Mouse (Mus musculus): ENCODE measurements at regions not wholly inside any gene's neighbourhood (a gene's known extent, or its start where the extent isn't known, plus 50 kb on each side); places are given as distances from the start of the nearest gene placed in this dataset.
A peak's percentile ranks its signal among the peaks of the same experiment; 100 is the strongest.

- no peak for DNase-seq (ENCODE audit: low spot score)
Measured at GRCm38 (mm10) chr4:95154377-95154776, 102.4 kb upstream of the Jun start.

DNA sequence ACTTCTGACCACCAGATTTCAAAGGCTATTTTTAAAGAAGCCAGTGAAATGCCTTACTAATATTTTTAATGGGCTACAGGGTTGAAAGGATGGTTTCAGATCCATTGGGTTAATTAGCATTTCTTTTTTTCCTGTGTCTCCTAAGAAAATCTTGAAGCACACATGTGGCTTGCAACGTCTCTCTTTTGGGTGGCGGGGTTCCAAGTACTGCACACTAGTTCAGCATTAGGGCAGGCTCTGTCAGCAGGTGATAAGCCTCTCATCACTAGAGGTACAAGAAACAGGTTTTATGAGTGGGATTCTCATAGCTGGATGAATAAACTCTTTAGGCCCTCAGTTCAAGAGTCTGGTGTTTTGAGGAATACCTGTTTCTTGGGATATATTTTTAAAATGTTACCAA, 103.2 kb upstream of the Jun start:
- DNase-seq (ENCODE audit: low spot score), result no peak

GRCm38 (mm10) chr4:95155796-95156195, 103.8 kb upstream of the Jun start:
- no peak for DNase-seq (ENCODE audit: low spot score)

- peak; percentile 27 for DNase-seq (ENCODE audit: low spot score)
Measured at GRCm38 (mm10) chr4:95156451-95157271, 104.6 kb upstream of the Jun start.

- no peak for DNase-seq (ENCODE audit: low spot score)
Measured at GRCm38 (mm10) chr4:95157653-95158430, 105.8 kb upstream of the Jun start.

GRCm38 (mm10) chr4:95158632-95159424, 106.8 kb upstream of the Jun start:
- no peak for DNase-seq (ENCODE audit: low spot score)

- DNase-seq (ENCODE audit: low spot score), result no peak
Measured at GRCm38 (mm10) chr4:95159821-95160220, 107.8 kb upstream of the Jun start.

DNA sequence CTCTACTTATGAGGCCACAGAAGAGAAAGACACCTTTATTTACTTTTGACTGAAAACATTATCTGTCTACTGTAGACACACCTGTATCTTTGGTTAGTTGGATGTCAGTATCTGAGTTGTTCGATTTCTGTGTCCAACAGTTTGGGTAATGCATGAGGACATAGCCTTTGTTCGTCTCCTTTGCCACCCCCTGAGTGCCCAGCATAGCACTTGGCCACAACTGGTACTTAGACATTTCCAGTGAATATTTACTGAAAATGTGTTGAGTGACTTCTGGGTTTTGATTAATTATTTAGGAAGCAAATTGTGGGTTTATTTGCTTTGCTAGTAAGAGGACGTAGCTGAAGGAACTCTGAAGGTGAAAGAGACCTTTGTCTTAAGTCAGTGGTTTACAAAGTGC, 108.4 kb upstream of the Jun start:
- DNase-seq (ENCODE audit: low spot score), result no peak

GRCm38 (mm10) chr4:95160912-95161669, 109.1 kb upstream of the Jun start:
- peak; percentile 86 for DNase-seq (ENCODE audit: low spot score)

- no peak for DNase-seq (ENCODE audit: low spot score)
Measured at GRCm38 (mm10) chr4:95161670-95162020, 109.6 kb upstream of the Jun start.

DNA sequence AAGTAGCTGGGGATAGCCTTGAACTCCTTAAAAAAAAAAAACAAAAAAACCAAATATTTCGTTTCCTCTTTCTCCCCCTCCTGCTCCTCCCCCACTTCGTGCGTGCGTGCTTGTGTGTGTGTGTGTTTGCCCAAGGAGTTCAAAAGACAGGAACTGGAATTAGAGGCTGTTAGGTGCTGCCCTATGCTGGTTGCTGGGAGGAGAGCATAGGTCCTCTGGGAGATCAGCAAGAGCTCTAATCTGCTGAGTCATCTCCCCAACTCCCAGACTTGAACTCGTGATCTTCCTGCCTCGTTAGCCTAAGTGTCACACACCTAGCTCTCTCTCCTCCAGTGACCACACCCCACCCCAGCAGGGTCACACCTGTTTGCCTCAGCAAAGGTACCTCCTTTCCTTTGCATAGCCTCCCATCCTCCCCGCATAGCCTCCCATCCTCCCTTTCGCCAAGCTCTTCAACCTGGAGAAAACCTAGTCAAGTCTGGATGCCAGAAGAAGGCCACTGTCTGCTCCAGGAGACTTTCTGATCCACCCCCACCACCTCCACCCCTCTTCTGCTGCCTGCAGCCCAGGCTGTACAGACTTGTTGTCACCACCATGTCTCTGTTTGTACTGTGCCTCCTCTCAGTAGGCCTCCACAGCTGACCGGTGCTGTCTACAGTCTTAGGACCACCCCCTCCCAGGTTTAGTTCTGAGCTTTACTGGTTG, 110.5 kb upstream of the Jun start:
- DNase-seq (ENCODE audit: low spot score), result no peak

- DNase-seq (ENCODE audit: low spot score), result no peak
Measured at GRCm38 (mm10) chr4:95163403-95163802, 111.4 kb upstream of the Jun start.

- DNase-seq (ENCODE audit: low spot score), result no peak
Measured at GRCm38 (mm10) chr4:95166503-95166902, 114.5 kb upstream of the Jun start.

DNA sequence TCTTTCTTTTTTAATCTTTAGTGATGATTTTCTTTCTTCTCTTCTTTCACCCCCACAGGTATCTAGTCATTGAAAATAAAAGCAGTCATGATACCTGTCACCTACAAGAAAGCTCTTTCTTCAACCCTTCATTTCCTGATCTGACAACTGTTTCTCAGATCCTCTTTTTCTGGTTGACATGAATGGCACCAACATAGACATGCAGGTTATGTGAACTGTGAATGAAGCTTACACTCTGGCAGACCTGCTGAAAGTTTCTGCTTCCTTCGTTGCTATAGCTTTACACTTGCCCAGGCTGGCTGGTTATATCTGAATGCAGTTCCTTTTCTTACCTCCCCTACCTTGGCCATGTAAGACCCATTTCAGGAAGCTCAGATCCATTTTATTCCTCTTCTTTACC, 115.2 kb upstream of the Jun start:
- DNase-seq (ENCODE audit: low spot score), result no peak

GRCm38 (mm10) chr4:95169702-95170101, 117.7 kb upstream of the Jun start:
- no peak for DNase-seq (ENCODE audit: low spot score)

DNA sequence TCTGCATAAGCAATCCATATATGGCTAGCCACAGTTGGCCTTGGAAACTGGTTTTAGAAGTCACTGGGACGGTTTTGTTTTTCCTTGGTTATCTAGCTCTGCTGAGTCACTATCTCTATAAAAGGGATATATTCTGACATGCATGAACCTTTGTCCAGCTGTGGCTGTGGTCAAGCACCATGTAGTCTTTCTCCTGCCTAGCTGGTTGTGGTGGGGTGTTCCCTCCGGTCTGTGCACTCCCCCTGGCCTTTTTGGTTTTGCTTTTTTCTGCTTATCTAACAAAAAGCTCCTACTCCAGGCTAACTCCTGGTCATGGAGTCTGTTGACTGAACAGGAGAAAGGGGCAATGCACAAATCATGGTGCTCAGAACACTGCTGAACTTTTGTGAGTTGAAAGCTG, 125.7 kb upstream of the Jun start:
- no peak for DNase-seq (ENCODE audit: low spot score)

- no peak for DNase-seq (ENCODE audit: low spot score)
Measured at GRCm38 (mm10) chr4:95178467-95178866, 126.4 kb upstream of the Jun start.

- DNase-seq (ENCODE audit: low spot score), result no peak
Measured at GRCm38 (mm10) chr4:95178900-95179299, 126.9 kb upstream of the Jun start.

DNA sequence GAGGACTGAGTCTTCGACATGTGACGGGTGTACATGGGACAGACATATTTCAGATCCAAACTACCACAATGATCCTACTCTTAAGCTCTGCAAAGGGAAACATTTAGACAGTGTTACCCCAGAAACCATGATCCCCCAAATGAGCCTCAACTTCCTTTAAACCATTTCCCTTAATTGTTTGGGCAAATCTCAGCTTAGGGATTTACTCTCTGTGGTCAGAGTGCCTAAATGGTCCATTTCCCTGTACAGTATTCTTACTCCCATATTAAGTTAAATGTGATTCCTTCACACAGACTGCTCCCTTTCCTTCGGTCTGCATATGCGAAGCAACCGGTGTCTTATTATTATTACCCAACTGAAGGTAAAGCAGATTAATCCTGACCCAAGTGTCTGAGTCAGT, 128.4 kb upstream of the Jun start:
- DNase-seq (ENCODE audit: low spot score), result no peak

DNA sequence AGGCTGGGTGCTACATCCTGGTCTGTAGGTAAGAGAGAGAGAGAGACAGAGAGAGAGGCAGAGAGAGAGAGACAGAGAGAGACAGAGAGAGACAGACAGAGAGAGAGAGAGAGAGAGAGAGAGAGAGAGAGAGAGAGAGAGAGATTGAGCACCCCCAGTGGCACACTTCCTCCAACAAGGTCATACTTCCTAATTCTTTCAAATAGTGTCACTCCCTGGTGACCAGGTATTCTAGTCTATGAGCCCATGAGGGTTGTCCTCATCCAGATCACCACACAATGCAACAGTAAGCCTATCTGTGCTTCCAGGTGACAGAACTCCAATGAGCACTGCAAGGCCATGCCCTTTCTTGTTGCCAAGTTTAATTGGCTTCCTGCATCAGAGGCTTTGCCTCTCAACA, 129.0 kb upstream of the Jun start:
- no peak for DNase-seq (ENCODE audit: low spot score)

DNA sequence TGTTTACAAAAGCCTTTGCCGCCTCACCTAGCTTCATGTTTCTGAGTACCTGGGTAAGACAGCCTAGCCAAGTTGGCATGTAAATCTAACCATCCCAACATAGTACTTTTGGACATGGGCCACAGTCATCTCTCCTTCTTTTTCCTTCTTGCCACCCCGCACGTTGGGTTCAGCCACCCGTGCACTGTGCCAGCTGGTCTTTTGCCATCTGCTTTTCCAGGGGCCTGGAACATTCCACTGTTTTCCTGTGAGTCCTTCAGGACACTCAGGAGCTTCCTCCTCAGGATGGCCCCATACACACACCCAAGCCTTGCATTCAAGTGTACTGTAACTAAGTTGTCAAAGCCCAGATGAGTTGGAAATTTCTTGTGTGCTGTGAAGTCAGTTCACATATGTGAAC, 132.2 kb upstream of the Jun start:
- DNase-seq (ENCODE audit: low spot score), result no peak
